Comparison of ENCODE assay signal across 27 mouse cellular contexts in genomic region chr6:34743946-34744345, GRCm38 (mm10). TPM values are rescaled to one million over a fixed set of nuclear protein-coding genes. Genes with fewer than 3 reads are reported as not detected.
A peak's percentile ranks its signal among the peaks of the same experiment; 100 is the strongest.
DNase-seq lines count a peak whose midpoint lies in the region; ATAC-seq and TF ChIP-seq lines count a peak whose summit lies in the region.
"Had no signal": no experiment of that assay in that cellular context is flagged by ENCODE, and none has a peak within 500 bp of the region (broad histone marks: within the 10 kb centered on the region; RNA-seq: fewer than 3 reads in every experiment).

No protein-coding gene starts in this region.

- H3K9ac ChIP-seq in embryonic facial prominence, embryonic 15.5 days: no peak overlapping the region
- H3K9ac ChIP-seq: forebrain, embryonic 15.5 days; hindbrain, embryonic 14.5 days; neural tube, embryonic 15.5 days; stomach, embryonic 15.5 days had no signal

- peak; percentile 30 for DNase-seq in lung, postnatal 10 days
- no peak for DNase-seq in lung, adult 2 months
- peak; percentile 97 for DNase-seq in NIH3T3 (ENCODE audit: low read depth)
- no peak for DNase-seq in frontal cortex, postnatal 10 days (ENCODE audit: low spot score in 2 of 2)
- DNase-seq in right cerebral cortex, adult 18-20 months: no peak
- DNase-seq: adrenal gland, adult 8-10 months; cerebellum, adult 8-10 months; cerebellum, postnatal 36 days; gastrocnemius, postnatal 10 days; kidney, adult 9 months; kidney, postnatal 14 days; layer of hippocampus, adult 9-11 months; liver; midbrain, embryonic 14.5 days; retina, postnatal 1 day; right cerebral cortex, postnatal 25 days; thymus, postnatal 14 days had no signal

- TF ChIP-seq POLR2A in lung, adult 2 months (IDR thresholded peaks at IDR 0.05; ENCODE audit: borderline replicate concordance, extremely low read depth, low read depth, low read length): no peak

- H3K27ac ChIP-seq in embryonic facial prominence, embryonic 15.5 days (replicated peaks): peak overlapping the region; percentile 78
- H3K27ac ChIP-seq: forebrain, embryonic 10.5 days; forebrain, embryonic 15.5 days; hindbrain, embryonic 14.5 days; neural tube, embryonic 15.5 days; stomach, embryonic 15.5 days had no signal

- no peak overlapping the region for H3K4me3 ChIP-seq in lung, adult 2 months (replicated peaks; ENCODE audit: extremely low read depth, low read depth, low read length)
- H3K4me3 ChIP-seq in embryonic facial prominence, embryonic 15.5 days (replicated peaks): no peak overlapping the region
- H3K4me3 ChIP-seq: forebrain, embryonic 10.5 days; forebrain, embryonic 15.5 days; neural tube, embryonic 15.5 days; stomach, embryonic 15.5 days had no signal

- WGBS in lung, adult 2 months: 60% methylated on average over 4 of the region's 4 CpGs
- WGBS in embryonic facial prominence, embryonic 15.5 days: 47% methylated on average over 4 of the region's 4 CpGs

- H3K4me1 ChIP-seq in lung, adult 2 months (ENCODE audit: control insufficient read depth, insufficient read depth, low read length): no peaks in the 10 kb centered on the region; the same call in none of the 2 replicates
- H3K4me1 ChIP-seq in embryonic facial prominence, embryonic 15.5 days: peaks cover 26% of the 10 kb centered on the region
- H3K4me1 ChIP-seq: forebrain, embryonic 15.5 days; neural tube, embryonic 15.5 days; stomach, embryonic 15.5 days had no signal

- H3K9me3 ChIP-seq in embryonic facial prominence, embryonic 15.5 days (replicated peaks): no peaks in the 10 kb centered on the region
- H3K9me3 ChIP-seq: forebrain, embryonic 10.5 days; forebrain, embryonic 15.5 days; neural tube, embryonic 15.5 days; stomach, embryonic 15.5 days had no signal

- no peak for TF ChIP-seq CTCF in lung, adult 2 months (IDR thresholded peaks at IDR 0.05; ENCODE audit: insufficient read depth, low read length)

- H3K27me3 ChIP-seq in embryonic facial prominence, embryonic 15.5 days: no peaks in the 10 kb centered on the region
- H3K27me3 ChIP-seq: forebrain, embryonic 15.5 days; neural tube, embryonic 15.5 days; stomach, embryonic 15.5 days had no signal

- H3K36me3 ChIP-seq in embryonic facial prominence, embryonic 15.5 days: peaks cover 27% of the 10 kb centered on the region; the same call in 1 of the 2 replicates
- H3K36me3 ChIP-seq: forebrain, embryonic 15.5 days; neural tube, embryonic 15.5 days had no signal

- H3K4me2 ChIP-seq in embryonic facial prominence, embryonic 15.5 days (replicated peaks): no peak overlapping the region
- H3K4me2 ChIP-seq: forebrain, embryonic 15.5 days; heart, embryonic 11.5 days; hindbrain, embryonic 14.5 days; neural tube, embryonic 15.5 days; stomach, embryonic 15.5 days had no signal

- peak; percentile 80 for ATAC-seq in embryonic facial prominence, embryonic 15.5 days (ENCODE audit: insufficient number of reproducible peaks, low FRiP score, low TSS enrichment, low read depth)
- ATAC-seq in frontal cortex, adult (ENCODE audit: low TSS enrichment): no peak
- ATAC-seq: CD4-positive, CD25-positive, alpha-beta regulatory T cell, adult 4 months; forebrain, embryonic 15.5 days; intestine, postnatal 0 days had no signal

RNA-seq across cellular contexts. Expression of gene Agbl3, which starts 36.3 kb away (rescaled TPM):
- polyA plus RNA-seq in lung, adult 2 months (2012; rRNA removed): 3.8 and 5.1 TPM in 2 replicates
- 8.1 and 8.9 TPM in 2 replicates for polyA plus RNA-seq in embryonic facial prominence, embryonic 15.5 days (2015; fragmentation: Nextera tagmentation; extraction: Ambion mirVana)

Comparison
In these comparisons a context has a peak if more than half of its experiments do, and no peak if none do; other contexts are left out.
1. DNase-seq: peak in lung, postnatal 10 days (single experiment) and NIH3T3 (single experiment); none in lung, adult 2 months (single experiment), frontal cortex, postnatal 10 days (0 of 2) and right cerebral cortex, adult 18-20 months (single experiment).